Mouse (Mus musculus): ENCODE measurements at regions not wholly inside any gene's neighbourhood (a gene's known extent, or its start where the extent isn't known, plus 50 kb on each side); places are given as distances from the start of the nearest gene placed in this dataset.

DNA sequence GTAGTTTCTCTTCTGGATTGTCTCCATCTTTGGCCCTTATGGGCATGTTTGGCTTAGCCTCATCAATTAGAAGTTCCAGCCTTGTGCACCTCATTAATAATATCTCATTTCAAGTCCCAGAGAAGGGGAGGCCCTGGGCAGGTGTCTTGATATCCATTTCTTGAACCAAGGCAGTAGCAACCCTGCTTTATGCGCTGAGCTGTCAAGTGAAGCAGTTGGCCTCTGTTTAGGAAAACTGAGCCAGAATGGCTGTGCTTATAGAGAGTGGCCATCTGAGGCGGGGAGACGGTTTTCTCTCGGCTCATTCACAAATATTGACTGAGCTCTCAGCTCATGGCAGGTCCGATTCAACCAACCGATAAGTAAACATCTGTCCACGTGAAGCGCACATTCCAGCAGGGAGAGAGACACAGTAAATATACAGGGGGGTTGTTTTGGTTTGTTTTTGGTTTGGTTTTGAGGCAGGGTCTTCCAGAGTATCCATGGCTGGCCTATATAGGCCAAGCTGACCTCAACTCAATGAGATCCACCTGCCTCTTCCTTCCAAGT, 107.7 kb upstream of the Xpo1 start:
- no peak overlapping the region for H3K4me3 ChIP-seq (ENCODE audit: insufficient read depth, low read depth, low read length)
- H3K27ac ChIP-seq (replicated peaks; ENCODE audit: low read depth, low read length): no peak overlapping the region
- H3K4me1 ChIP-seq (ENCODE audit: control insufficient read depth, insufficient read depth, insufficient read length, low read length): no peaks in the 10 kb centered on the region

DNA sequence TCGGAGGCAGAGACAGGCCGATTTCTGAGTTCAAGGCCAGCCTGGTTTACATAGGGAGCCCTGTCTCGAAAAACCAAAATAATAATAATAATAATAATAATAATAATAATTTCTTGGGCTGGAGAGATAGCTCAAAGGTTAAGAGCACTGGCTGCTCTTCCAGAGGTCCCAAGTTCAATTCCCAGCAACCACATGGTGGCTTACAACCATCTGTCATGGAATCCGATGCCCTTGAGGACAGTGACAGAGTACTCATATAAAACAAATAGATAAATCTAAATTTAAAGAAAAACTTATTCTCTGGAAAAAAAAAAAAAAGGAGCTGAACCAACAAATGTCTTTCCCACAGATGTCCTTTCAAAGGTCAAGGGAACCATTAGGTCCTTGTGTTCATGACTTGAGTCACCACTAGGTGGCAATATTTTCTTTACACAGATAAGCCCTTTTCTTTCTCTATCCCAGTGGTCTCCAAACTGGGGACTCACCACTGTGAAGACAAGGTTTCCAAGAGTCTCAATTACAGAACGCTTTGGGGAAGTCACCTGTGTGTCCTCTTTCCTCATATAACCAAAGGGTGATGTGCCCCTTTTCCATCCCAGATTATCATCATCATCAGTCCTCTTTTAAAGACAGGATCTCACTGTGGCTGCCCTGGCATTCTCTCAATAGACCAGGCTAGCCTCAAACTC, 106.1 kb upstream of the Xpo1 start:
- Histone ChIP-seq H3K4me3 (ENCODE audit: insufficient read depth, low read depth, low read length) (no peak overlapping the region), H3K27ac (replicated peaks; ENCODE audit: low read depth, low read length) (no peak overlapping the region), H3K4me1 (ENCODE audit: control insufficient read depth, insufficient read depth, insufficient read length, low read length) (no peaks in the 10 kb centered on the region)

DNA sequence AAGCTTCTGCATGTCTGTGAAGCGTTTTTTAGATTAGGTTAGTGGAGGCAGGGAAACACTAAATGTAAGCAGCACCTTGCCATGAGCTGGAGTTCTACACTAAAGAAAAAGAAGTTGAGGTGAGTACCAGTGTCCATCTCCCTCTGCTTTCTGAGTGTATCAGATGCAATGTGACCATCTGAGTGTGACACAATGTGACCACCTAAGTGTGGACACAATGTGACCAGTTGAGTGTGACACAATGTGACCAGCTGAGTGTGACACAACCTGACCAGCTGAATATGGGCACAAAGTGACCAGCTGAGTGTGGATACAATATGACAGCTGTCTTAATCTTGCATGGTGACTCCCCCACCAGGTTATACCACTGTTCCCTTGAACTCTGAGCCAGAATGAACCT, 101.0 kb upstream of the Xpo1 start:
- Histone ChIP-seq H3K4me1 (ENCODE audit: control insufficient read depth, insufficient read depth, insufficient read length, low read length) (no peaks in the 10 kb centered on the region), H3K4me3 (ENCODE audit: insufficient read depth, low read depth, low read length) (no peak overlapping the region), H3K27ac (replicated peaks; ENCODE audit: low read depth, low read length) (no peak overlapping the region)

DNA sequence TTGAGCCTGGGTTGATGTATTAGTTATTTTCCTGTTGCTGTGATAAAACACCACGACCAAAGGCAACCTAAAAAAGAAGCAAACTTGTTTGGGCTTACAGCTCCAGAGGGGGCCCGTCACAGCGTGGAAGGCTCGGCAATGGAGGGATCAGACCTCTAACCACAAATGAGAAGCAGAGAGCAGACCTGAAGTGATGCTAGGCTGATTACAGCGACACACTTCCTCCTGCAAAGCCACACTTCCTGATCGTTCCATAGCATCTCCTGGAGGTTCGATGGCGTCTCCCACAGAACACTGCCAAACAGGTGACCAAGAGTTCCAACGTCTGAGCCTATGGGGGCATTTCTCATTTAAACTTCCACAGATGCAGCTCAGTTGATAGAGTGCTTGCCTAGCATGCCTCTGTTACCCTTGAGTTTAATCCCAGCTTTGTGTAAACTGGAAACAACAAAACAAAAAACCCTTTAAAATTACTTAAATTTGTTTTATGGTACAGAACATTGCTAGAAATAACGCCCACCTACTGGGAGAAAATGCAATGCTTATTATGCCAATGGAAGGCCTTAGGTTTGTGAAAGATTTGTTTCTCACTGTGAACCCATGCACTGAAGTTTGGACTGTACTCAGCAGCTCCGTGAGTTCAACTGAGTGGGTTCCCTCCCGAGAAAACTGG, 87.2 kb upstream of the Xpo1 start:
- Histone ChIP-seq H3K4me1 (ENCODE audit: control insufficient read depth, insufficient read depth, insufficient read length, low read length) (no peaks in the 10 kb centered on the region), H3K27ac (replicated peaks; ENCODE audit: low read depth, low read length) (no peak overlapping the region), H3K4me3 (ENCODE audit: insufficient read depth, low read depth, low read length) (no peak overlapping the region)

DNA sequence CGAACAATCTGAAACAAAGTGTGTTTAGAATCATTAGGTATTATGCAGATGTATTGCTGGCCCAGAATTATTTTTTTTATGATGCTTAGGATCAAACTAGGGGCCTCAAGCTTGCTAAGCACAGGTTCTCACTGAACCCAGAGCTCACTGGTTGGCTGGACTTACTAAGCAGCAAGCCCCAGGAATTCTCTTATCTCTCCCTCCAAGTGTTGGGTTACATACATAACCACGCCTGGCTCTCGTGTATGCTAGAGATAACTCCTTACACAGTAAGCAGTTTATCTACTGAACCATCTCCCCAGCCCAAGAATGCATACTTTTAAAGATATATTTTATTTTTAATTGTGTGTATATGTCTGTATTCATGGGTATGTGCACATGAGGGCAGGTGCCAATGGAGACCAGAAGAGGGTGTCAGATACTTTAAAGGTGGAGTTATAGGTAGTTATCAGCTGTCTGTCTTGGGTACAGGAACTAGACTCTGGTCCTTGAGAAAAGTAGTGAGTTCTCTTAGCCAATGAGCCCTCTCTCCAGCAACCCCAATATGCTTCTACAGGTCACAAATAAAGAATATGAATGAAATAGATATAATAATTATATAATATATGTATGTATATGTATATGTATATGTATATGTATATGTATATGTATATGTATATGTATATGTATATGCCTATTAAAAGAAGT, 86.0 kb upstream of the Xpo1 start:
- no peak overlapping the region for H3K27ac ChIP-seq (replicated peaks; ENCODE audit: low read depth, low read length)
- H3K4me1 ChIP-seq (ENCODE audit: control insufficient read depth, insufficient read depth, insufficient read length, low read length): no peaks in the 10 kb centered on the region

DNA sequence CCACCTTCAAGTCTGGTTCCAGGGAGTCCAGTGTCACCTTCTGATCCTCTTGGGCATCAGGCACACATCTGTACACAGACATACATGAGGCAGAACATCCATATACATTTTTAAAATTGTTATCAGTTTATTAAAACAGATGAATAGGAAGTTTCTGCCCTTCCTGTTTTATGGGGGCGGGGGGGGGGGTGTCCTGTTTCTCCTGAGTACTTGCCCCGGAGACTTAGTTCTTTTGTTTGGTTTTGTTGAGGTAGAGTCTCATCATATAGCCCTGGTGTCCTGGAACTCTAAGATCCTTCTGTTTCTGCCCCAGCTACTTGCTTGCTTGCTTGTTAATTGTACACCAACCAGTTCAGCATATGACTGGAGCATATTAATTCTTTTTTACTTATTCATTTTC, 85.0 kb upstream of the Xpo1 start:
- no peak overlapping the region for H3K4me3 ChIP-seq (ENCODE audit: insufficient read depth, low read depth, low read length)
- no peaks in the 10 kb centered on the region for H3K4me1 ChIP-seq (ENCODE audit: control insufficient read depth, insufficient read depth, insufficient read length, low read length)
- H3K27ac ChIP-seq (replicated peaks; ENCODE audit: low read depth, low read length): no peak overlapping the region

More for the DNA sequence above, 86.0 kb upstream of the Xpo1 start:
- H3K4me3 ChIP-seq (ENCODE audit: insufficient read depth, low read depth, low read length): no peak overlapping the region

DNA sequence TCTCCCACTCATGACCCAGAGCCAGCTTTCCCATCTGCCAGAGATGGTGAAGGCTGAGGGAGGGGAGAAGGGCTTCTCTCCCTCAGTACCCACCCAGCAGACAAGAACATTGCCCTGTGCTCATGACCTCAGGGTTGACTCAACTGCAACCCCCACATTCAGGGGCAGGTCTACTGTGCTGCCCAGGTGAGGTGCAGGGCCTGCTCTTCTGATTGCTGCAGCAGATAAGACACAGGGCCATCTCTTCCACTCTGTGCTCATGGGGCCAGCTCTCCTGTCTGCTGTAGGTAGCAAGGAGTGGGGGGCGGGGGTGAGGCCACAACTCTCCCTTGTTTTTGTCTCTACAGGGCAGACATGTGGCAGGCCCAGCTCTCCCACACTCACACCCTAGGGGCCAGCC, 84.1 kb upstream of the Xpo1 start:
- no peak overlapping the region for H3K4me3 ChIP-seq (ENCODE audit: insufficient read depth, low read depth, low read length)
- no peaks in the 10 kb centered on the region for H3K4me1 ChIP-seq (ENCODE audit: control insufficient read depth, insufficient read depth, insufficient read length, low read length)
- H3K27ac ChIP-seq (replicated peaks; ENCODE audit: low read depth, low read length): no peak overlapping the region

DNA sequence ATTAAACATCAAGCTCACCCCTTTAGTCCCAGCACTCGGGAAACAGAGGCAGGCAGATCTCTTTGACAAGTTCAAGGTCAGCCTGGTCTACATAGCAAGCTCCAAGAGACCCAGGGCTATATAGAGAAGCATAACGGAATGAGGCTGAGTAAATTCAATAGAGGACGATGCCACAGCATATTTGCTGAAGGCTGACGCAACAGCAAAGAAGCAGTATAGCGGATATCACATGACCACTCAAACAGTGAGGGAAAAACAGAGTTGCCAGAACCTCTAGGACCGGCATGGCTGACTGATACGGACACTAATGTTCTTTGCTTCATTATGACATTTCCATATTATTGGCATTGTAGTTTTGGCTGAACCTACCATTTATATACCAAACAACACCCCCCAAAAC, 74.2 kb upstream of the Xpo1 start:
- Histone ChIP-seq H3K4me1 (ENCODE audit: control insufficient read depth, insufficient read depth, insufficient read length, low read length) (no peaks in the 10 kb centered on the region), H3K4me3 (ENCODE audit: insufficient read depth, low read depth, low read length) (no peak overlapping the region), H3K27ac (replicated peaks; ENCODE audit: low read depth, low read length) (no peak overlapping the region)

DNA sequence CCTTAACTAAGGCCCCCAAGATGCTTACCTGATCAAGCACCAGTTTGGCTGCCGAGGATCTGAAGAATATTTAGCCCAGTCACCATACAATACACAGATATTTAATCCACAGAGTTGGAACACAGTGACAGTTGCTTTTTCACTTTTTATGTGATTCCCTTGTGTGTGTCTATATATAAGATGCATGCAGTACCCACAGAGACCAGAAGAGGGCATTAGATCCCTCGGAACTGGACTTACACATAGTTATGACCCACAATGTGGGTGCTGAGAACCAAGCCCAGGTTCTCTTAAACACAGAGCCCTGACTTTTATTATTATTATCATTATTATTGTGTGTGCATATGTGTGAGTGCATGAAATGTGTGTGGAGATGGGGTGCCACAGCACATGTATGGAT, 70.6 kb upstream of the Xpo1 start:
- H3K27ac ChIP-seq (replicated peaks; ENCODE audit: low read depth, low read length): no peak overlapping the region
- no peak overlapping the region for H3K4me3 ChIP-seq (ENCODE audit: insufficient read depth, low read depth, low read length)

DNA sequence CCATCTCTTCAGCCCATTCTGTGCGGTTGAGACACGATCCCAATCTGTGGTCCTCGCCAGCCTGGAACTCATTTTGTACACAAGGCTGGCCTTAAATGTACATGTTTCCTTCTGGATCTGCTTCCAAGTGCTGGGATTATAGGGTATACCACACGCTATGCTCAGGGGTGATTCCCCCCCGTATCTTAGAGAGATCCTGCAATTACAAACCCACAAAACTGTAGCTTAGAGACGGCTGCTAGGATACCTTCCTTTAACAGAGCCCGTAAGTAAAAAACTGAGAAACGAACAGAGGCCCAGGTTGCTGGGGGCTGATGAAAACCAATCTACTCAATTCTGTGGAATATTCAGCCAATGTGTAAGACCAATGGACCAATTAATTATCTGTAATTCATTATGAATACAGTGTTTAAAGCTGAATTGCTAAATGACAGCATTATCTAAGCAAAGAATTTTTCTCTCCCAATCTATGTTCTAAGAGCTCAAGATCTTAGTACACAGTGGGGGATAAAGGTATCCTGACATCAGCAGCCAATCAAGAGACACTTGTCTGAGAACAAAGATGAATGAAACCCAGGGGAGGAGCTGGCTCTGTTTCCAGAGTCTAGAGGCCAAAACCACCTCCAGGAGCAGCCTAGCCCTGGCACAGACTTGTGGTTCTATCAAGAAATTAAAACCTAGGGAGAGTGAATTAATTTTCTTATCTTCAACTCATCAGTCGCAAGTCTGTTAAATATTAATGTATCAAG, 54.0 kb upstream of the Xpo1 start:
- no peak overlapping the region for H3K4me3 ChIP-seq (ENCODE audit: insufficient read depth, low read depth, low read length)
- H3K4me1 ChIP-seq (ENCODE audit: control insufficient read depth, insufficient read depth, insufficient read length, low read length): no peaks in the 10 kb centered on the region
- H3K27ac ChIP-seq (replicated peaks; ENCODE audit: low read depth, low read length): no peak overlapping the region

More for the DNA sequence above, 70.6 kb upstream of the Xpo1 start:
- H3K4me1 ChIP-seq (ENCODE audit: control insufficient read depth, insufficient read depth, insufficient read length, low read length): no peaks in the 10 kb centered on the region

DNA sequence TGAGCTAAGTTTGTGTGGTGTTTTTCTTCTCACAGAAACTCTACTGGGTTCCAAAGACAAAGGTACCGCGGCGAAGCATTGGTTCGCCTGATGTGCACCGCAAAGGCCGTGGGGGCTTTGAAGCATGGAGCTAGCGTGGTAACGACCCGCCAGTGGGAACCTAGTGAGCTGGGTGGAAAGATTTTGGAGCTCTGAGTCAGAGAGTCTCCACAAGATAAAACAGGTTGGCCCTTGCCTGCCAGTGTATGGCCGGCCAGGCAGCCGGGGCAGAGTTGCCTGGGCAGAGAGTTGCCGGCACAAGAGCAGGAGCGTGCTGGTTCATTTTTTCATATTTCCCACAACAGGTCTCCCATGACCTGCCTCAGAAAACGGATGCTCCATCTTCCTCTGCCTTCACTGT, 52.3 kb upstream of the Xpo1 start:
- no peak overlapping the region for H3K4me3 ChIP-seq (ENCODE audit: insufficient read depth, low read depth, low read length)
- H3K27ac ChIP-seq (replicated peaks; ENCODE audit: low read depth, low read length): no peak overlapping the region
- no peaks in the 10 kb centered on the region for H3K4me1 ChIP-seq (ENCODE audit: control insufficient read depth, insufficient read depth, insufficient read length, low read length)

DNA sequence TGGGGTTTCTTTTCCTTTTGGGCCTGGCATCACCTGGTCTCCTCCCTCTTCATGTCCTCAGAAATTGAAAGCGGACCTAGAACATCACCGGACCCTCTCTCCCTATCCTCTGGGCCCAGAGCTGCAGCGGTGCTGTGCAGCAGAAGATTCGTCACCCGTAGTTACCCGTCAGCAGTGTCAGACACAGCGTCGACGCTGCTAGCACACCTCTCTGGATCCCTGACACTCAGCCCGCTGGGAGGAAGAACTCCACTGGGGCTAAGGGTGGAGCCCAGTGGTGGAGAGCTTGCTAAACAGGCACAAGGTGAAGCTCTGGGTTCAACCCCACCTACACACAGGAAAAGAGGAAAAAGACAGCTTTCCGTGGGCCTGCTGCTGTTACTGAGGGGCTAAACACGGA, 51.8 kb upstream of the Xpo1 start:
- Histone ChIP-seq H3K4me1 (ENCODE audit: control insufficient read depth, insufficient read depth, insufficient read length, low read length) (no peaks in the 10 kb centered on the region), H3K4me3 (ENCODE audit: insufficient read depth, low read depth, low read length) (no peak overlapping the region), H3K27ac (replicated peaks; ENCODE audit: low read depth, low read length) (no peak overlapping the region)

Data from brown adipose tissue, adult 24 weeks (tissue).